Mouse (Mus musculus) granulocyte monocyte progenitor cell, adult 5-6 weeks (primary cell): Measurements from ENCODE around the gene Slc27a3. TPM values are rescaled to one million over a fixed set of nuclear protein-coding genes. Genes with fewer than 3 reads are reported as not detected.

Experiments used
- ATAC-seq: replicated peaks from 2 replicates; pipeline ENCODE4 v1.8.0; 2016; ENCODE audit warnings: mild to moderate bottlenecking, moderate TSS enrichment, inconsistent platforms; ENCODE audit not compliant: poor library complexity, severe bottlenecking
- total RNA-seq, 2 experiments: library from RNA; stranded (forward) in 1 of 2; stranded (reverse) in 1 of 2; fragments of 200-712, 200-1000 nt in 1 of 2; fragments of >200 nt in 1 of 2; fragmentation: Nextera tagmentation in 1 of 2; gene quantifications; 2 replicates each; pipeline ENCODE4 v1.2.3; 2014 to 2017

Slc27a3 gene
- total RNA-seq, 2 experiments from 2014 or later: 0.88 to 2.1 TPM

DNA sequence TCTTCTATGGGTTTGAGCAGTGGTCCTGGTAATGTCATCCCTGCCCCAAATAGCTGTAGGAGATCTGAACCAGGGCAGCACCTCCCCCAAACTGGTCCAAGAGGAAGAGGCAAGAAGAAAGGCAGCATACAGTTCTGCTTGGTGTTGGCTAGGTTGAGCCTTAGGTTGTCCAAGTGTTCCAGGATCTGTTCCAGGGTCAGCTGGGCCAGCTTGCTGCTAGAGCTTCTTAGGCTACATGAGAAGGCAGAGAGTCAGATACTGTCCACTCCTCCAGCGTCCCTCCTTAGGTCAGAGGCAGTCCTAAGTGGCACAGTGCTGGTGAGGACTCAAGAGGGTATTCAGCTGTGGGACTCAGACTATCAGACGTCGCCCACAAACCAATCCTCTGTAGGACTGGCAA, 2.9 kb upstream of the Slc27a3 start:
- no peak for ATAC-seq

GRCm38 (mm10) chr3:90391941-90392340, 2.2 kb upstream of the Slc27a3 start:
- no peak for ATAC-seq

- ATAC-seq: no peak
Measured at GRCm38 (mm10) chr3:90391004-90391403, 1.3 kb upstream of the Slc27a3 start.

DNA sequence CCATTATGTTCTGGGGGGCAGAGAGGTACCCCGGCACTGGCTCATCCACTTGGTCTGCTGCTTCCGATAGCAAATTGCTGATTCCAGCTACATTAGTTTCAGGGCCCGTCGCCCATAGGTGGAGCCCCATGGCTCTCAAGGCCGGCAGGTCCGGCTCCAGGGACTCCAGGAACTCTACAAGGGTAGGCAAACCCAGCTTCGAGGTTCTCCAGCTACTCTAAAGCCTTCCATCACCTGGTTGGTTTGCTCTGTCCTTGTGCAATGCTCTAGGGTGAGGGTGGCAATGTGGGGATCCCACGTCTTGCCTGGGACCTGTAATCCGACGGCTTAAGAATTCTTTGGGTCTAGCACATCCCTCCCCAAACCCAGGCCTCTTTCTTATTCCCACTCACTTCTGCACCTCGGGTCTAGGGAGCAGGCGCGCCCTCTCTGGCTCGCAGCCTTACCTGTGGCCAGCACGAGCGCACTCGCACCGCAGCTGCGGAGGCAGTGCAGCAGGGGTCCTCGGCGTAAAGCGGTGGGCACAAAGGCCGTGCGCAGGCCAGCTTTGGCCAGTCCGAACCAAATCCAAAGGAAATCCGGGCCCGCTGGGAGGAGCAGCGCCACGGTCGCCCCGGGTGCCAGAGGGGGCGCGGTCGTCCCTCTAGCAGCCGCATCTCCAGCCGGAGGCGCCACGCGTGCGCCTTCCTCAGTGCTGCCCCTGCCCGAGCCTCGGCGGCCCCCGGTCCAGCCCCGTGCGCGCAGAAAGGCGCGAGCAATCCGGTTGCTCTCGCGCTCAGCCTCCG, 820 bp downstream of the Slc27a3 start:
- peak; percentile 24; the same call in 1 of the 2 replicates for ATAC-seq

GRCm38 (mm10) chr3:90388192-90388591, 1.5 kb downstream of the Slc27a3 start:
- ATAC-seq: peak; percentile 26

- 0 out of 2 replicates have a peak, but pooled peaks have one; percentile 3 for ATAC-seq
Measured at GRCm38 (mm10) chr3:90387483-90387882, 2.3 kb downstream of the Slc27a3 start.

- no peak for ATAC-seq
Measured at GRCm38 (mm10) chr3:90386817-90387216, 2.9 kb downstream of the Slc27a3 start.

DNA sequence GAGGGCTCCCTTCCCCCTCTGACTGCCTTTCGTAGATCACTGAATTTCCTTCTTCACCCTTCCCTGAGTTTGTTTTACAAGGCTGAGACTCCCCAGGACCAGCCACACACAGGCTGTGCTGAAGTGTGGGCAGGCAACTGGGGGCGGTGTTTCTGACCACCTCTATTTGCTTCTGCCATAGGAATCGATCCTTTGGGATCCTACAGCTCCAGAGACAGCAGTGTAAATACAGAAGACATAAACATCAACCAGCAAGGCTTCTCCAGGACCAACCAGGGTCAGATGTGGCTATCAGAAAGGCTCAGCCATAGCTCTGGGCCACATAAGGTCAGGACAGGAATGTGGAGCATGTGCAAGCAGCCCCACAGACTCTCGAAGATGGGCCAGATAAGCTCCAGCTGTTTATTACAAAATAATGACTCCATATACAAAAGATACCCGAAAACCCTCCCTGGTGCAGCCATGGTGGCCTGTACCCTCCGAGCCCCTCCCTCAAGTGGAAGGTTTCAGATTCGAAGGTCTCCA, 4.8 kb downstream of the Slc27a3 start:
- no peak for ATAC-seq

- peak; percentile 95 for ATAC-seq
Measured at GRCm38 (mm10) chr3:90383690-90384089, 6.0 kb downstream of the Slc27a3 start.

DNA sequence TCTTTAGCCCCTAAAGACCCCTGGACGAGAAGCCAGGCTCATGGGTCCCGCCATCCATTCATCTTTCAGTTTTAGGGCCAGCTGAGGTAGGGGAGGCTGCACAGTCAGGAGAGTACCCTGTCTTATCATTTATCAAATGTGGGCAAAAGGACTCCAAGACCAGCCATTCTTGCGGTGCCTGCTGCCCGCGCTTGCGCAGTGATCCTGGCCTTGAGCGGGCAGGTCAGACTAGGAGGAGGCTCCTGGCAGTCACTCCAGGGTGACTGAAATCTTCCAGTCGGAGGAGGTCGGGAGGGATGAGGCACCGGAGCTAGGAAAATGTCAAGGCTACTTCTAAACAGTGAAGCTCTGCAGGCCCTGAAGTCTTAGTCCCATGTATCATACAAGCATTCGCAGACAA, 8.0 kb downstream of the Slc27a3 start:
- ATAC-seq: no peak

DNA sequence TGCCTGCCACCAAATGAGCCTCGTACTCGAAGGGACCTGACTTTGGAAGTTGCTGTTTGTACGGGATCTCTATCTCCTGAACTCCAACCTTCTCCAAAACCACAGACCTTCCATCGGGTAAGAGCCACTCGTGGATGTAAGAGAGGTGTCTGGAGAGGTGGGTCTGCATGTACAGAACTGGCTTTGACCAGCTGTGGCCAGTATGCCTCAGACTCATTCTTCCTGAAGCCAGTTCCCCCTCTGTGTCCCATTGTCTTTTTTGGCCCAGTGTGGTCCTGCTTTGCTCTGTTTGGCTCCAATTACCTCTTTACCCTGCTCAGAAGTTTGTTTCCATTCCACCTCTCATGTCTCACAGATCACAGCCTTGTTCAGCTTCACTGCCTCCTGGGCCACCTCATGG, 11.2 kb downstream of the Slc27a3 start:
- no peak for ATAC-seq

DNA sequence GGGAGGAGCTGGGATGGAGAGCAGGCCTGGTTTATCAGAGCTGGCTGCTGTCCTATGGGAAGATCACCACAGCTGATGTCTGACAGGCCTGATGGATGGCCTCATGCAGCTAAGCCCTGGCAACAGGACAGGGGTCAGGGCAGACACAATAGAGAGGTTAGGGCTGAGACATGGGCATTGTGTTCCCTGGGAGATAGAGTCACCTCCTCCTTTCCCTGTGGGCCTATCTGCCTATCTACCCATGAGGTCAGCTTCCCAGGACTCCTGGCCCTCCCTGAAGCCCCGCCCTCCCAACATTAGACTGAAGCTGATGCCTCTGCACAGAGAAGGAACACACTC, 13.5 kb downstream of the Slc27a3 start:
- no peak for ATAC-seq

- ATAC-seq: no peak
Measured at GRCm38 (mm10) chr3:90375562-90376246, 14.0 kb downstream of the Slc27a3 start.

GRCm38 (mm10) chr3:90374368-90374767, 15.4 kb downstream of the Slc27a3 start:
- ATAC-seq: no peak

DNA sequence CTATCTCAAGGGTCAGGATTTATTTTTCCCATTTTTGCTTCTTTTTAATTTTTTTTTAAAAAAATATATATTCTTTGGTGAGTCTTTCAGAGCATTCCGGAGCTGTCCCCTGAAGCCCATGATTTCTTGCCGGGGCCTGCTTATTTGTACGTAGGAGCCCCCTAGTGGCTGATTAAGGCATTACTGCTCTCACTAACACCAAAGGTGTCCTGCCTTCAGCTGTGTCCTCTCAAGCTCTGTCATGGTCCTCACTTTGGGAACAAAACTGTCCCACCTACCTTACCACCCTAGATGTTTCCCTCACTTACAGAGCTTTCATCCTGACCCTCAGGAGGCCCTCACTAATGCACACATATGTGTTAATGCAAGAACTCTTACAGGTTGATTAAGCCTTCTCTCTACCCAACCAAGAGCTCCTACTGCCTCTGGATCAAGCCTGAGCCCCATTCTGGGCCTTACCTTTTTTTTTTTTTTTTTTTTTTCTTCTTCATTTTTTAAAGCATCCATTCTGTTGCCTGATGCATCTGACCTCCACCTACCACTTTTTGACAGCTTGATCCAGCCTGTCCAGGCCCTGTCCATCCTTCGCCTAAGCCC, 16.2 kb downstream of the Slc27a3 start:
- peak; percentile 91 for ATAC-seq

DNA sequence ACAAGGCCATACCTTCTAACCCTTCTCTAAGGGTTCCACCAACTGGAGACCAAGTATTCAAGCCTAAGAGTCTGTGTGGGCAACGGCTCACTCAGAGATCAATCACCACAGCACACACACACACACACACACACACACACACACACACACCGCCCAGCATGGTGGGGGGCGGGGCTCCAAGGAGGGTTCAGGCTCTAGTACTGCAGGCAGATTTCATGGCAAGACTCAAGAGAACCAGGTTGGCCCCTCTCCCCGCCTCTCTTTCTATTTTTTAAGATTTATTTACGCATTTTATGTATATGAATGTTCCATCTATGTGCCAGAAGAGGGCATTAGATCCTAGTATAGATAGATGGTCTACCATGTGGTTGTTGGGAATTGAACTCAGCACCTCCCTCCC, 16.9 kb downstream of the Slc27a3 start:
- no peak for ATAC-seq

DNA sequence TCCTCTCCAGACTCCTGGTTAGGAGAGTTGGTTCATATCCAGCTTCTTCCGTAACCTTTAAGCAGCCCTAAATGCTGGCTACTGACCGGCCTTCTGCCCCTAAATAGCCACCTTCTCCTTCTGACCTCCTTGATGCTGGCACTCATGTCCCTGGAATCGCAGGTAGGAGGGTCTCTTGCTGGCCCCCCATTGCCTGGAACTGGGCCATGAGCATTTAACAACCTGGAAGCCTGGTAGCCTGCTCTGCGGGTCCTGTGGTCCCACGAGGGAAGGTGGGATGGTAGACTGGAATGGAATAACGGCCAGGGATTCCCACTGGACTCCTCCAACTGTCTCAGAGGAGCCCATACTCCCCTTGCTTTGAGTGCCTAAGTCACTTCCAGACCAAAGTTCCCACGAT, 17.9 kb downstream of the Slc27a3 start:
- no peak for ATAC-seq

- no peak for ATAC-seq
Measured at GRCm38 (mm10) chr3:90369041-90369440, 20.7 kb downstream of the Slc27a3 start.

GRCm38 (mm10) chr3:90367001-90367632, 22.6 kb downstream of the Slc27a3 start:
- ATAC-seq: no peak

DNA sequence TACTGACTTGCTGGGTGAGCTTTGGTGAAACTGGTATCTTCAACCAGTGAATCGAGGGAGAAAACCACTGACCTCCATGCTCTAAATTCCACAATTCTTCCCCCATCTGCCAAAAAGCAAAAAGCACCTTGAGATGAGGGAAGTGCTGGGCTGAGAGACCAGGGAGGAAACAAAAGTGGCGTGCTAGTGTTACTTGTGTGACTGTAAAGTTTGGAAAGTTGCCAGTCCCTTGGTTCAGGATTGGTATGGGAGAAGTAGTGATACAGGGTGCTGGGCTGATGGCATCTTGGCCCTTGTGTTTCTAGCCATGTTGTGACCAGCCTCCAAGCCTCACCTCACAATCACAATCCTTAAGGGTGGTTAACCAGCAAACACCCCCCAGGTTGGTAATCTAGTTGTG, 27.4 kb downstream of the Slc27a3 start:
- peak; percentile 35 for ATAC-seq

- ATAC-seq: peak; percentile 71
Measured at GRCm38 (mm10) chr3:90361476-90361875, 28.3 kb downstream of the Slc27a3 start.
